Comparison of ENCODE assay signal across 29 mouse cellular contexts in the genomic region with DNA sequence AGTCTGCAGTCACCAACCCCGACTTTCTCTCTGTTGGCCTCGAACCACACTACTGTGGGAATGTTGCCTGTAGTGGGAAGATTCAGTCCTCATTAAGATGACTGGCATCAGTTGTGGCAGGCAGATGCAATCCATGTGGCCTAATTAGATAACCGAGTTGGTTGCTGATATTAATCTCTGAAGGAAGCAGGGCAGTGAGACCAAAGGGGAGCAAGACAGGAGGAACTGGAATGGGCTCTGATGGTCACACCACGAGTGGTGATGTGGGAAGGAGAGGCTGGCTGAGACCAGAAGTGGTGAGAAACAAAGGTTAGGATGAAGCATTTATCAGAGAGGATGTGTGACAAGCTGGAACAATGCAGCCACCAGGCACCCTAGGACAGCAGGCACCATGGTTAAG. TPM values are rescaled to one million over a fixed set of nuclear protein-coding genes. Genes with fewer than 3 reads are reported as not detected.
DNase-seq lines count a peak whose midpoint lies in the region; ATAC-seq lines count a peak whose summit lies in the region.
"Had no signal": no experiment of that assay in that cellular context is flagged by ENCODE, and none has a peak within 500 bp of the region (broad histone marks: within the 10 kb centered on the region; RNA-seq: fewer than 3 reads in every experiment).

No protein-coding gene starts in this region.

- peak; percentile 27 for DNase-seq in heart, embryonic 10.5 days (ENCODE audit: low spot score)
- no peak for DNase-seq in heart, adult 18-20 months
- peak; percentile 53 for DNase-seq in 416B (ENCODE audit: low read depth)
- DNase-seq in retina, postnatal 1 day: peak; percentile 74
- no peak for DNase-seq in kidney, adult 18-20 months
- no peak for DNase-seq in kidney, postnatal 14 days
- DNase-seq: adrenal gland, adult 8-10 months; adrenal gland, postnatal 14 days; adrenal gland, postnatal 36 days; B cell, adult 2 months; cerebellum, adult 11-12 months; cerebellum, adult 2 months; cerebellum, adult 9-10 months; cerebellum, postnatal 10 days; cerebellum, postnatal 25 days; embryo, embryonic 11 days had no signal

- ATAC-seq in common myeloid progenitor, adult 5-6 weeks (replicated peaks; ENCODE audit: low read depth, poor library complexity, severe bottlenecking): peak; percentile 47
- ATAC-seq: activated CD4-positive, CD25-positive, alpha-beta regulatory T cell, adult 4 months; CD4-positive, CD25-positive, alpha-beta regulatory T cell, adult 4 months; forebrain, embryonic 14.5 days; forebrain, embryonic 16.5 days; Patski had no signal

- H3K4me3 ChIP-seq in heart, embryonic 10.5 days: no peak overlapping the region
- H3K4me3 ChIP-seq: embryonic facial prominence, embryonic 13.5 days; embryonic facial prominence, embryonic 15.5 days; erythroblast, embryonic 14.5 days; forebrain, embryonic 10.5 days; forebrain, embryonic 12.5 days had no signal

- WGBS in heart, embryonic 10.5 days: 63% methylated on average over 4 of the region's 4 CpGs

- no peaks in the 10 kb centered on the region for H3K9me3 ChIP-seq in heart, embryonic 10.5 days
- H3K9me3 ChIP-seq: embryonic facial prominence, embryonic 13.5 days; embryonic facial prominence, embryonic 15.5 days; forebrain, embryonic 10.5 days; forebrain, embryonic 12.5 days; G1E had no signal

- no peak overlapping the region for H3K27ac ChIP-seq in heart, embryonic 10.5 days
- H3K27ac ChIP-seq: embryonic facial prominence, embryonic 13.5 days; embryonic facial prominence, embryonic 15.5 days; forebrain, embryonic 10.5 days; forebrain, embryonic 12.5 days had no signal

- no peaks in the 10 kb centered on the region for H3K27me3 ChIP-seq in heart, embryonic 10.5 days (ENCODE audit: insufficient read depth, poor library complexity, severe bottlenecking)
- H3K27me3 ChIP-seq: CH12.LX; embryonic facial prominence, embryonic 15.5 days; Patski had no signal

- H3K4me1 ChIP-seq in heart, embryonic 10.5 days: peaks cover 22% of the 10 kb centered on the region

- no peaks in the 10 kb centered on the region for H3K36me3 ChIP-seq in heart, embryonic 10.5 days
- H3K36me3 ChIP-seq: embryonic facial prominence, embryonic 13.5 days; embryonic facial prominence, embryonic 15.5 days; forebrain, embryonic 10.5 days; forebrain, embryonic 12.5 days; G1E had no signal

RNA-seq across cellular contexts. Expression of a gene that starts 1.5 kb away (rescaled TPM):
- 3.5 and 4.1 TPM in 2 replicates for polyA plus RNA-seq in heart, embryonic 10.5 days (2016; fragmentation: Nextera tagmentation; extraction: Ambion mirVana)
- total RNA-seq in heart, adult 18-20 months (2021): 1 to 10 TPM; 1.0 to 1.8 TPM
- 0.18 and 0.34 TPM in 2 replicates for total RNA-seq in common myeloid progenitor, adult 5-6 weeks (2017)
- total RNA-seq: CH12.LX had no signal
- polyA plus RNA-seq: CD4-positive, CD25-positive, alpha-beta regulatory T cell, adult 4 months; erythroblast, embryonic 14.5 days; G1E had no signal

Comparison
In these comparisons a context has a peak if more than half of its experiments do, and no peak if none do; other contexts are left out.
1. DNase-seq: peak in heart, embryonic 10.5 days (single experiment), 416B (single experiment) and retina, postnatal 1 day (single experiment); none in heart, adult 18-20 months (0 of 2), kidney, adult 18-20 months (single experiment) and kidney, postnatal 14 days (single experiment).